Mouse (Mus musculus) bone marrow, adult 2 months (tissue): ENCODE data around the gene P2rx2. TPM values are rescaled to one million over a fixed set of nuclear protein-coding genes. Genes with fewer than 3 reads are reported as not detected.

Source experiments
- H3K27ac ChIP-seq: fragments of 200-500 bp; 2 replicates; pipeline ENCODE4 v1.5.1; 2012; ENCODE audit warnings: low read depth, mild to moderate bottlenecking, control low read depth, inconsistent platforms, low read length; ENCODE audit not compliant: control insufficient read depth, poor library complexity, insufficient read depth
- H3K4me1 ChIP-seq: fragments of 200-500 bp; 2 replicates; pipeline ENCODE4 v1.6.1; 2011; ENCODE audit warnings: low read length; ENCODE audit not compliant: control insufficient read depth, insufficient read depth
- H3K4me3 ChIP-seq: fragments of 200-500 bp; replicated peaks from 2 replicates; pipeline ENCODE3; 2011; ENCODE audit warnings: mild to moderate bottlenecking, low read depth, low read length, control low read depth; ENCODE audit not compliant: control insufficient read depth
- CTCF ChIP-seq: fragments of 200-500 bp; IDR thresholded peaks from 2 replicates; pipeline ENCODE4 v1.5.1; 2011; ENCODE audit warnings: low read length, control low read depth; ENCODE audit not compliant: control insufficient read depth, insufficient read depth
- POLR2A ChIP-seq: fragments of 200-500 bp; IDR thresholded peaks from 2 replicates; pipeline ENCODE4 v1.6.1; 2011; ENCODE audit warnings: low read depth, mild to moderate bottlenecking, control low read depth, low read length, borderline replicate concordance; ENCODE audit not compliant: control insufficient read depth
- WGBS: fragments of 180-500 bp; shearing (Covaris S2); methylation state at CpG from one replicate; pipeline ENCODE4 v1.1.7; 2018; 5-methylcytosine and 5-hydroxymethylcytosine counted together
- polyA plus RNA-seq: library from polyadenylated mRNA; stranded (reverse); fragments of >200 nt; gene quantifications from 2 replicates; pipeline ENCODE4 v1.2.4, GENCODE M21; 2011; ENCODE audit warnings: low replicate concordance; ENCODE audit not compliant: missing spikeins, insufficient read depth, insufficient read length

The P2rx2 gene
- polyA plus RNA-seq, 1 experiment = 1.3 TPM

DNA sequence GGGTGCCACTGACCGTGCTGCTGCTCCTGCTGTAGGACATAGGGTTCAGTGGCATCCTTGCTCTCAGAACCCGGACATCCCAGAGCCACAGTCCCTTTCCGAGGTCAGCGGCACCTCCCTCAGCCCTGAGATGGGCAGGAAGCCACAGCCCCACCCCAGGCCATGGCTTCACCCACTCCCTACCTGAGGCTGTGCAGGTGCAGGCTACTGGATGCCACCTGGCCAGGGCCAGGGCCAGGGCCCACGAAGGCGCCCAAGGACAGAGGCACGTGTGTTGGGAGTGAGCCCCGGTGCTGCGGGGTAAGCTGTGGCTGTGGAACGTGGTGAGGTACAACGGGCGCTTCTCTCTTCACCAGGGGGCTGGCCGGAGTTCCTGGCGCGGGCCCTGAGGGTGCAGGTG is 36.1 kb upstream of the P2rx2 start:
- WGBS = 93% methylated on average over 15 of the region's 15 CpGs

GRCm38 (mm10) chr5:110378181-110378583 is 35.2 kb upstream of the P2rx2 start:
- Histone ChIP-seq H3K4me3 (no peak overlapping the region), H3K27ac (no peak overlapping the region), H3K4me1 (no peaks in the 10 kb centered on the region)
- 94% methylated on average over 20 of the region's 20 CpGs for WGBS
- no peak for TF ChIP-seq POLR2A
- no peak for TF ChIP-seq CTCF

More for the DNA sequence above, 36.1 kb upstream of the P2rx2 start:
- Histone ChIP-seq H3K4me3 (no peak overlapping the region), H3K4me1 (no peaks in the 10 kb centered on the region), H3K27ac (no peak overlapping the region)
- TF ChIP-seq CTCF (no peak), POLR2A (no peak)

DNA sequence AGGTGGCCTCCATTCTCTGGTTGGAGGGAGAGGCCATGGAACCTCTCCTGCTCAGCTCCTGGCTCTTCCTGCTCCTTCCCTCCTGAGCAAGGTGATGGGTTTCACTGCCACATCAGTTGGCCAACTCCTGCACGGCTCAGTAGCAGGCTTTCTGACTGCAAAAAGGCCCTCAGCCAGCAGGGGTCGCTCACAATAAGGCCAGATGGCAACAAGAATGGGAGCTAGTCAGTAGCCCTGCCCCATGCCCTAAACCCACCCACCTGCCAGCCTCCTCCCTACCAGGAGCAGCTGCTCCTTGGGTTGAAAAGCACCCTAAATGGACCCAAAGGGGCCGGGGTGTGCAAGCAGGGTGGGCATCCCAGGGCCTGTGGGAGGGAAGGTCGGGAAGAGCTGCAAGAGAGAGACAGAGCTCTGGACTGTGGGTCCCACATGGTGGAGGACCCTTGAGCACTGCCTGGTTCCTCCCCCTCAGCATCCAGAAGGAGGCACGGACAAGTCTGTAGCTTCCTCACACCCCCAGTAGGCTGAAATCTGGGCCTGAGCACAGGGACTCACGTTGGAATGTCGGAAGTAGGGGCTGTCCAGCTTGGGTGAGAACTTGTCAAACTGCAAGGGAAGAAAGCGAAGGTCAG is 33.9 kb upstream of the P2rx2 start:
- Histone ChIP-seq H3K4me3 (no peak overlapping the region), H3K4me1 (no peaks in the 10 kb centered on the region), H3K27ac (no peak overlapping the region)
- TF ChIP-seq POLR2A (no peak), CTCF (peak; percentile 78)
- WGBS = 66% methylated on average over 8 of the region's 8 CpGs

- 73% methylated on average over 11 of the region's 11 CpGs for WGBS
- Histone ChIP-seq H3K27ac (no peak overlapping the region), H3K4me1 (no peaks in the 10 kb centered on the region; the same call in 1 of the 2 replicates), H3K4me3 (no peak overlapping the region)
- TF ChIP-seq CTCF (no peak), POLR2A (no peak)
Measured at GRCm38 (mm10) chr5:110363822-110364545, 21.0 kb upstream of the P2rx2 start.

DNA sequence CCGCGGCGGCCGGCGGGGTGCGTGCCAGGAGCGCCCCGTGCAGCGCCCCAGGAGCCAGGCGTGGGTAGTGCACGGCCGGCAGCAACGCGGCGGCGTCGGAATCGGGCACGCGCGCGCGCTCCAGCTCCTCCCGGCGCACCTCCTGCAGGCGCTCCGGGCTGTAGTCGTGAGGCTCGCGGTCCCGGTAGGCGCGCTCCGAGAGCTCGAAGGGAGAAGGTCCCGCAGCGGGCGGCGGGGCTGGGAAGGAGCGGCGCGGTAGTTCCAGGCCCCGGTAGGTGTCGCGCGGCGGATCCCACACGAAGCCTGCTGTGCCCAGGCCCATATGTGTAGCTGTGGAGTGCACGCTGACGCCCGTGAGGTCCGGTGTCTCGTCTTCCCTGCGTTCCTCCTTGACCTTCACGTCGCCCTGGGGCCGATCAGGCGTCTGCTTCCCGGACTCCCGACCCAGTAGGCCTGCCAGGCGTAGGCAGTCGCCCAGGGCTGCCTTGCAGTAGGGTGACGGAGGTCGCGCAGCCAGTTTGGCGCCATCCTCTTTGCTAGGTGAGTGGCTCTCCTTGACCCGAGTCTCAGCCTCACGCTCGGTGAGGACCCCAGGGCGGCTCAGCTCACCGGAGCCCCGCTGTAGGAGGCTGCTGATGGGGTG is 20.3 kb upstream of the P2rx2 start:
- TF ChIP-seq CTCF (no peak), POLR2A (no peak)
- H3K27ac ChIP-seq = peak overlapping the region; percentile 22; the same call in 1 of the 2 replicates
- WGBS = 8% methylated on average over 72 of the region's 72 CpGs
- H3K4me3 ChIP-seq = peak overlapping the region; percentile 38
- no peaks in the 10 kb centered on the region; the same call in 1 of the 2 replicates for H3K4me1 ChIP-seq

DNA sequence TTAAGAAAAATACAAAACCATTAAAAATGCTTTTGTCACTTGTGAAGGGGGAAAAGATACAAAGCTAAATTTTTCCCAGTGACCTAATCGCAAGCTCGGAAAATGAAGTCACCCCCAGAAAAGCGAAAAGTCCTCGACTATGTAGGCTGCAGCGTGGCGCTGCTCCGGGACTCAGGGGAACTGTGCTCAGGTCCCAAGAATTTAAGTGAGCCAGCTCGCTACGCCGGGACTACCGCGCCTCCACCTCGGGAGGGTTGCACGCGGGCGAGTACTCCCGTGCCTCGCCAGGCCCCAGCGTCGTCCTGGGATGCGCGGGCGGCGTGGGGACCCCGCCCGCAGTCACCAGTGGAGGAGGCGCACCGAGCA is 19.8 kb upstream of the P2rx2 start:
- 1% methylated on average over 28 of the region's 28 CpGs for WGBS
- H3K27ac ChIP-seq = peak overlapping the region; percentile 22; the same call in 1 of the 2 replicates
- peak overlapping the region; percentile 9 for H3K4me3 ChIP-seq
- TF ChIP-seq CTCF = no peak
- TF ChIP-seq POLR2A = no peak
- H3K4me1 ChIP-seq = no peaks in the 10 kb centered on the region; the same call in 1 of the 2 replicates

DNA sequence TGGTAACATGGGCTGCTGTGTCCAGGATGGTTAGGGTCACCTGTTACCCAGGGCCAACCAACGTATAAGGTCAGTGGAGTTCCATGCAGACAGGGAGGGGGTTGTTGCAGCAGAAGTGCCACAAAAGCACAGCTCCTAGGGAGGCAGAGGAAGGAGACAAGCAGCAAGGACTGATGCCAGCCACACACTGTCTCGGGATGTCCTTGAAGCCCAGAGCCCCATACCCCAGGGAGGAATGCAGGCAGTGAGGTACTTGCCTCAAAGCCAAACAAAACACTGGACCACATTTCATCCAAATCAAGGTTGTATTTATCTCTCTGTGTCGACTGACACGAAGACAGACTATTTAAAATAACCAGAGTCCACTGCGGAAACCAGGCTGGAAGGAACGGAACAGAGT is 18.5 kb upstream of the P2rx2 start:
- Histone ChIP-seq H3K4me1 (no peaks in the 10 kb centered on the region; the same call in 1 of the 2 replicates), H3K27ac (no peak overlapping the region), H3K4me3 (no peak overlapping the region)
- TF ChIP-seq POLR2A (no peak), CTCF (no peak)
- WGBS = 92% methylated on average over 6 of the region's 6 CpGs

DNA sequence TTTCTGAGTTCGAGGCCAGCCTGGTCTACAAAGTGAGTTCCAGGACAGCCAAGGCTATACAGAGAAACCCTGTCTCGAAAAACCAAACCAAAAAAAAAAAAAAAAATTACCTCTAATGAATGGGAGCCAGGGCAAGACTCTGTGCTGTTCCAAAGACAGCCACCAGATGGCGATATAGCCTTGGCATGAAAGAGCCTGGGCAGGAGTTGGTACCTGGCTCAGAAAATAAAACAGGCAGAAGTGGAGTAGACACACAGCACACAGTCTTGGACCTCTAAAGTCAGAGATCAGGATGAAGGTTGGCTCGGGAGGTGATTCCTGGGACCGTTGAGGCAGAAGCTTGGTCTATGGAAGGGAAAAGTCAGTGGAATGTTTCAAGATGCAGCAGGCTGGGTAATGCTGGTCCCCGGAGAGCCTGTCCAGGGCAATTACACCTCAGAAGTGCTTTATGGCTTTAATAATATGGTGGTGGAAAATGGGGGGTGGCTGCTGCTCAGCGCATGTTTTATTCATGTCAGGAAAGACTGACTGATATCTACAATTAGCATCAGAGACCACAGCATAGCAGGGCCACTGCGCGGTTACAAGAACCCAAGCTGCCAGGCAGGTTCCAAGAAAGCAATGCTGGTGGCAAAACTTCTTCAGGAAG is 14.6 kb upstream of the P2rx2 start:
- 39% methylated on average over 9 of the region's 9 CpGs for whole genome bisulfite sequencing
- Histone ChIP-seq H3K4me3 (no peak overlapping the region), H3K4me1 (no peaks in the 10 kb centered on the region), H3K27ac (no peak overlapping the region)
- TF ChIP-seq CTCF (peak; percentile 82), POLR2A (no peak)
